Mouse (Mus musculus) cerebellum, adult 2 months (tissue): ENCODE measurements around the gene Ghrh. TPM values are rescaled to one million over a fixed set of nuclear protein-coding genes. Genes with fewer than 3 reads are reported as not detected.

ENCODE experiments used
- DNase-seq, 2 experiments: peaks; one replicate each; pipeline ENCODE4 v3.0.0; 2021
- H3K27ac ChIP-seq: fragments of 200-500 bp; 2 replicates; pipeline ENCODE4 v1.5.1; 2012; ENCODE audit warnings: low read length, control low read depth, inconsistent platforms; ENCODE audit not compliant: insufficient read depth
- H3K27me3 ChIP-seq: fragments of 200-500 bp; 2 replicates; pipeline ENCODE4 v1.6.1; 2012; ENCODE audit warnings: inconsistent platforms, mild to moderate bottlenecking, low read length, moderate library complexity; ENCODE audit not compliant: control insufficient read depth, insufficient read depth
- H3K4me1 ChIP-seq: fragments of 200-500 bp; 2 replicates; pipeline ENCODE4 v1.6.1; 2011; ENCODE audit warnings: low read length; ENCODE audit not compliant: control insufficient read depth, insufficient read depth
- H3K4me3 ChIP-seq: fragments of 200-500 bp; replicated peaks from 2 replicates; pipeline ENCODE3; 2011; ENCODE audit warnings: mild to moderate bottlenecking, low read depth, low read length, control low read depth; ENCODE audit not compliant: insufficient read depth
- CTCF ChIP-seq: fragments of 200-500 bp; IDR thresholded peaks from 2 replicates; pipeline ENCODE4 v1.5.1; 2011; ENCODE audit warnings: low read depth, mild to moderate bottlenecking, control low read depth, low read length, moderate library complexity, borderline replicate concordance; ENCODE audit not compliant: insufficient read depth
- POLR2A ChIP-seq: fragments of 200-500 bp; IDR thresholded peaks from 2 replicates; pipeline ENCODE4 v1.6.1; 2011; ENCODE audit warnings: low read length, control low read depth, borderline replicate concordance; ENCODE audit not compliant: insufficient read depth
- WGBS: fragments of 180-500 bp; shearing (Covaris S2); methylation state at CpG from one replicate; pipeline ENCODE4 v1.1.7; 2018; 5-methylcytosine and 5-hydroxymethylcytosine counted together
- polyA plus RNA-seq: library from polyadenylated mRNA; depleted of rRNA; stranded (reverse); fragments of >200 nt; gene quantifications from 2 replicates; pipeline ENCODE4 v1.2.3, GENCODE M21; 2012

The Ghrh gene
- polyA plus RNA-seq, 1 experiment, result 0.28 TPM

GRCm38 (mm10) chr2:157341554-157342270, 5.6 kb downstream of the Ghrh start:
- Histone ChIP-seq H3K27me3 (no peaks in the 10 kb centered on the region), H3K4me3 (no peak overlapping the region), H3K4me1 (no peaks in the 10 kb centered on the region), H3K27ac (no peak overlapping the region)
- DNase-seq, result peak; percentile 42 to 69
- 42% methylated on average over 11 of the region's 11 CpGs for WGBS
- TF ChIP-seq CTCF (peak; percentile 89), POLR2A (no peak)

DNA sequence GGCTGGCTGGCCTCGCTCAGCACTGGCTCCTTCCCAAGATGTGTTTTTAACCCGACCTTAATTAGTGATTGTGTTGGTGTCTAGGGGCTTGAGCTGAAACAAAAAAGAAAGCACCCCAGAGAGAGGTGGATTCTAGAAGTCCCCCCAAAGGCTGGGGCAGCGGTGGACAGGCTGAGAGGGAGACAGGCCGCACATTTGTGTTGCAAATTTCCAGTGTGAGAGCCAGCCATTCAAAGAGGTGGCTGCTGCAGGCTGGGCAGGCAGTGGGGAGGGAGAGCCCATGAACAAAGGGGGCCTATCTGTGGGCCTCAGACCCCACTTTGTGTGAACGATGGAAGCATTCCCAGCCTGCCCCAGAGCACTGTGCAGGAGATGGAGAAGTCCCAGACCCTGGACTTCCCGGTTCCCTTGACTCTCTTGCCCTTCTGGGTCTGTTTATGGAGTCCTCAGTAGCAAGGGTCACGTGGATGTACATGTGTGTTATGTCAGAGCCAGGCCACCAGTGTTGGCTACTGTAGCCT, 7.0 kb downstream of the Ghrh start:
- peak in 1 of 2 experiments; percentile 29 for DNase-seq
- 0 out of 2 replicates have a peak overlapping the region, but pooled peaks have one; percentile 23 for H3K27ac ChIP-seq
- no peaks in the 10 kb centered on the region for H3K27me3 ChIP-seq
- H3K4me1 ChIP-seq, result no peaks in the 10 kb centered on the region; the same call in 1 of the 2 replicates
- 41% methylated on average over 7 of the region's 7 CpGs for WGBS
- no peak overlapping the region for H3K4me3 ChIP-seq
- TF ChIP-seq POLR2A (no peak), CTCF (no peak)

DNA sequence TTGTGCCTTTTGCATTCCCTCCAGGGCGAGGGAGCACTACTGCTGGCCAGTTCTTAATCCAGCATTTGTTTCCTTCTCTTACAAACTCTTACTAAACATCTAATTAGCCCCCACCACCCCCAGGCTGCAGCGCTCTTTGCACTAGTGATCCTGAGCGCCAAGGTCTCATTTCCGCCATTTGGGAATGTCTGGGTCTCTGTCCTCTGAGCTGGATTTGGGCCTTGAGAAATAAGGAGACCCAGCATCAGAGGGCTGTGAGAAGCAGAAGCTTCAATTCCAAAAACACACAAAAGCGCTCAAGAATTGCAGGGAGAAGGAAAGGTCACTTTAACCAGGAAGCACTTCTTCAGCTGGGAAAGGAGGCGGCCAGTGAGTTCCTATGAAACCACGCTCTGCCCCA, 7.8 kb downstream of the Ghrh start:
- no peak overlapping the region for H3K4me3 ChIP-seq
- no peaks in the 10 kb centered on the region for H3K27me3 ChIP-seq
- WGBS, result 84% methylated on average over 7 of the region's 7 CpGs
- TF ChIP-seq CTCF (no peak), POLR2A (no peak)
- H3K27ac ChIP-seq, result peak overlapping the region; percentile 57; the same call in 1 of the 2 replicates
- DNase-seq, result no peak
- no peaks in the 10 kb centered on the region; the same call in 1 of the 2 replicates for H3K4me1 ChIP-seq

DNA sequence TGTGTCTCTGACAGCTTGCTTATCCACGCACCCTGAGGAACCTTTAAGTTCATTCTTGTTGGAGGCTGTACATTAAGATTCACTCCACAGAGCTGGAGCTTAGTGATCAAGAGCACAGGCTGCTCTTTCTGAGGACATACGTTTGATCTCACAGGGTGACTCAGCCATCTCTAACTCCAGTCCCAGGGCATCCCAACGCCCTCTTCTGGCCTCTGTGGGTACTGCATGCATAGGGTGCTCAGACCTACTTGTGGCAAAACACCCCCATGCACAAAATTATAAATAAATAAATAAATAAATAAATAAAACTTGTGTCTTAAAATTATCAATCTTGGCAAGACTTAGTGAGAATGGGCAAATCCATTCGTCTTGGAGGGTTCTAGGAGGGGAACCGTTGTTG, 8.6 kb downstream of the Ghrh start:
- H3K27ac ChIP-seq, result no peak overlapping the region

DNA sequence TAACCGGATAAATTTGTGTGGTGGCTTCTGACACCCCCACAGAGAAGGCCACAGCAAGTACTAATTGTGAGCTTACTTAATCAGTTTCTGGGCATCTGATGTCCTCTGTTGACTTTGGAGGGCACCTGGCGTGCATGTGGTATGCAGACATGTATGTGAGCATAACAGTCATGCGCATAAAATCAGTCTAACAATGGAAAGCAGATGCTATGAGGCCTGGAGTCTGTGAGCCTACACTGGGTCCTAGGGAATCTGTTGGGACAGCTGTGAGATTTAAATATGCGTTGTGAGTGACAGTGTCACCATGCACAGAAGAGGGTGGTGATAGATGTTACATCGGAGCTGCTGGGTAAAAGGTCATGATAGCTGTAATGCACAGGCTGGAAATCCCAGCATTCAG, 15.2 kb downstream of the Ghrh start:
- Histone ChIP-seq H3K27ac (no peak overlapping the region), H3K4me3 (no peak overlapping the region), H3K4me1 (peaks cover 4% of the 10 kb centered on the region; the same call in 1 of the 2 replicates), H3K27me3 (no peaks in the 10 kb centered on the region)
- no peak for DNase-seq
- TF ChIP-seq POLR2A, result no peak
- TF ChIP-seq CTCF, result no peak
- 55% methylated on average over 5 of the region's 5 CpGs for WGBS

More for the DNA sequence above, 8.6 kb downstream of the Ghrh start:
- peak; percentile 39 to 56 for DNase-seq
- no peak overlapping the region for H3K4me3 ChIP-seq
- WGBS, result 29% methylated on average over 5 of the region's 5 CpGs
- no peaks in the 10 kb centered on the region; the same call in 1 of the 2 replicates for H3K4me1 ChIP-seq
- no peaks in the 10 kb centered on the region for H3K27me3 ChIP-seq
- peak; percentile 68 for TF ChIP-seq CTCF
- no peak for TF ChIP-seq POLR2A

DNA sequence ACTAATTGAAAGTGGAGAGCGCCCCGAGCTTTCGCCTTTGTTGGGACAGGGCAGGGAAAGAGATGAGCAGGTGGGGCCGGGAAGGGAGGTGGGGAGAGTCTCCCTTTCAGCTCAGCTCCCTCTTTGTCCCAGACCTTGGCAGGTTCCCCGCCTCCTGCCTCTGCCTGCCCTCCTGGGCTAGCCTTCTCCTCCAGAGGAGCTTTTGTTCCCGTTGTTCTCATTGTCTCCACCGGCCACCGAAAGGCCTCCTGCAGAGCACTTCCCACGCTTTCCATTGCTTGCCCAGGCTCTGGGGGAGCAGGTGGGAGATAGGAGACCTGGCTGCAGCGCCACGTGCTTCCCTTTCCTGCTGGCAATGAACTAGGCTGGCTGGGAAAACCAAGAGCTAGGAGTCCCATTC, 18.7 kb downstream of the Ghrh start:
- H3K4me1 ChIP-seq, result peaks cover 4% of the 10 kb centered on the region; the same call in 1 of the 2 replicates
- DNase-seq, result no peak
- H3K4me3 ChIP-seq, result no peak overlapping the region
- H3K27ac ChIP-seq, result no peak overlapping the region
- WGBS, result 25% methylated on average over 11 of the region's 11 CpGs
- TF ChIP-seq CTCF (no peak), POLR2A (no peak)
- H3K27me3 ChIP-seq, result no peaks in the 10 kb centered on the region

- Histone ChIP-seq H3K27me3 (no peaks in the 10 kb centered on the region), H3K4me3 (no peak overlapping the region), H3K4me1 (peaks cover 4% of the 10 kb centered on the region; the same call in 1 of the 2 replicates), H3K27ac (no peak overlapping the region)
- WGBS, result 51% methylated on average over 5 of the region's 5 CpGs
- DNase-seq, result no peak
- TF ChIP-seq CTCF (no peak), POLR2A (no peak)
These were observed 19.2 kb downstream of the Ghrh start for GRCm38 (mm10) chr2:157328106-157328505.

GRCm38 (mm10) chr2:157325238-157325637, 22.1 kb downstream of the Ghrh start:
- Histone ChIP-seq H3K4me1 (peaks cover 4% of the 10 kb centered on the region; the same call in 1 of the 2 replicates), H3K27me3 (no peaks in the 10 kb centered on the region), H3K4me3 (no peak overlapping the region), H3K27ac (no peak overlapping the region)
- DNase-seq, result no peak
- TF ChIP-seq CTCF (no peak), POLR2A (no peak)
- 88% methylated on average over 2 of the region's 2 CpGs for WGBS
